In the genomic region with DNA sequence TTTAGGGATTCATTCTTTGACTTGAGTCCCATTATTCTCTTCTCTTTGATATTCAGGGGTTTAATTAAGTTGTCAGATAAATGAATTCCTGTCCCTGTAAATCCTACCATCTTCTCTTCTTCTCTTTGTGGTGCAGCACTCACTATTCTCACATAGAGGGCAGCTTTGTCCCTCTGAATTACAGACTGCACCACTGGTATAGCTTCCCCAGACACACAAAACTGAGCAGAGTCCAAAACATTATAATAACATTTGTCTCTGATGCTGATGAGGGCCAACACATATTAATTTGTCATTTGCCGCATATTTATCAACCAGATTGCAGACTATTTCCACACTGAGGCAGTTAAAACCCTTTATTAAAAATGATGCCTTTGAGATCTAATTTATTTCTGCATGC, we compare ENCODE assay signal across 11 mouse cellular contexts.
DNase-seq lines count a peak whose midpoint lies in the region; ATAC-seq and TF ChIP-seq lines count a peak whose summit lies in the region.
"Had no signal": no experiment of that assay in that cellular context is flagged by ENCODE, and none has a peak within 500 bp of the region (broad histone marks: within the 10 kb centered on the region; RNA-seq: fewer than 3 reads in every experiment).

No protein-coding gene starts in this region.

- H3K9me3 ChIP-seq in kidney, postnatal 0 days (replicated peaks; ENCODE audit: low read length): no peaks in the 10 kb centered on the region
- H3K9me3 ChIP-seq in hindbrain, embryonic 12.5 days (replicated peaks): no peaks in the 10 kb centered on the region
- no peaks in the 10 kb centered on the region for H3K9me3 ChIP-seq in midbrain, embryonic 14.5 days (ENCODE audit: control insufficient read depth, low read length)

- no peak for TF ChIP-seq POLR2A in brain, embryonic 14.5 days (IDR thresholded peaks at IDR 0.05; ENCODE audit: borderline replicate concordance, extremely low read depth, insufficient read depth, insufficient read length, poor library complexity, severe bottlenecking)

- no peaks in the 10 kb centered on the region for H3K36me3 ChIP-seq in kidney, postnatal 0 days (ENCODE audit: insufficient read depth, low read length)
- H3K36me3 ChIP-seq in hindbrain, embryonic 12.5 days: no peaks in the 10 kb centered on the region
- no peaks in the 10 kb centered on the region for H3K36me3 ChIP-seq in midbrain, embryonic 14.5 days (ENCODE audit: control insufficient read depth, insufficient read depth, low read length)

- WGBS in kidney, postnatal 0 days: 79% methylated on average over 1 of the region's 1 CpGs
- WGBS in hindbrain, embryonic 12.5 days: 76% methylated on average over 1 of the region's 1 CpGs
- WGBS in midbrain, embryonic 14.5 days: 56% methylated on average over 1 of the region's 1 CpGs

- no peak for ATAC-seq in kidney, postnatal 0 days (replicated peaks; ENCODE audit: low FRiP score, low read depth)
- ATAC-seq in hindbrain, embryonic 12.5 days (ENCODE audit: low FRiP score): peak; percentile 48; the same call in 1 of the 2 replicates
- peak; percentile 63; the same call in 1 of the 2 replicates for ATAC-seq in midbrain, embryonic 14.5 days (ENCODE audit: low FRiP score, low TSS enrichment)

- no peak overlapping the region for H3K4me3 ChIP-seq in kidney, postnatal 0 days (replicated peaks; ENCODE audit: low read depth, low read length)
- H3K4me3 ChIP-seq in hindbrain, embryonic 12.5 days: no peak overlapping the region
- no peak overlapping the region for H3K4me3 ChIP-seq in midbrain, embryonic 14.5 days (replicated peaks; ENCODE audit: low read depth, low read length)

- no peak for DNase-seq in kidney, postnatal 0 days (ENCODE audit: low spot score)
- no peak for DNase-seq in kidney, postnatal 10 days
- DNase-seq in brain, embryonic 14.5 days (ENCODE audit: low read depth): peak; percentile 85
- DNase-seq in midbrain, embryonic 14.5 days: peak; percentile 67
- DNase-seq in adrenal gland, postnatal 14 days: no peak
- no peak for DNase-seq in kidney, postnatal 14 days
- DNase-seq: adrenal gland, adult 2 months; kidney, adult 2 months; right cerebral cortex, postnatal 4 days; thymus, postnatal 4 days had no signal

- peak; percentile 32; the same call in 1 of the 2 replicates for TF ChIP-seq CTCF in kidney, postnatal 0 days (IDR thresholded peaks at IDR 0.05; ENCODE audit: low read depth)
- TF ChIP-seq CTCF in brain, embryonic 14.5 days (IDR thresholded peaks at IDR 0.05; ENCODE audit: borderline replicate concordance, extremely low read depth, insufficient read depth, insufficient read length): peak; percentile 7; the same call in 1 of the 2 replicates

- no peak overlapping the region for H3K9ac ChIP-seq in kidney, postnatal 0 days (ENCODE audit: low read depth, low read length)
- H3K9ac ChIP-seq in hindbrain, embryonic 12.5 days: no peak overlapping the region
- H3K9ac ChIP-seq in midbrain, embryonic 14.5 days (replicated peaks; ENCODE audit: low read length): no peak overlapping the region

- no peak overlapping the region for H3K27ac ChIP-seq in kidney, postnatal 0 days
- H3K27ac ChIP-seq in hindbrain, embryonic 12.5 days: no peak overlapping the region
- H3K27ac ChIP-seq in midbrain, embryonic 14.5 days (replicated peaks; ENCODE audit: low read depth, low read length): no peak overlapping the region

- no peaks in the 10 kb centered on the region for H3K4me1 ChIP-seq in kidney, postnatal 0 days (replicated peaks; ENCODE audit: insufficient read depth, low read length)
- no peaks in the 10 kb centered on the region for H3K4me1 ChIP-seq in hindbrain, embryonic 12.5 days
- no peaks in the 10 kb centered on the region for H3K4me1 ChIP-seq in midbrain, embryonic 14.5 days (ENCODE audit: control insufficient read depth, insufficient read depth, low read length)

- no peaks in the 10 kb centered on the region for H3K27me3 ChIP-seq in kidney, postnatal 0 days (ENCODE audit: insufficient read depth, low read length)
- H3K27me3 ChIP-seq in hindbrain, embryonic 12.5 days: no peaks in the 10 kb centered on the region
- H3K27me3 ChIP-seq in midbrain, embryonic 14.5 days (ENCODE audit: control insufficient read depth, insufficient read depth, low read length): no peaks in the 10 kb centered on the region

- no peak overlapping the region for H3K4me2 ChIP-seq in kidney, postnatal 0 days (ENCODE audit: low read length)
- no peak overlapping the region for H3K4me2 ChIP-seq in hindbrain, embryonic 12.5 days (replicated peaks)
- H3K4me2 ChIP-seq in midbrain, embryonic 14.5 days (ENCODE audit: low read length): no peak overlapping the region

Comparison
In these comparisons a context has a peak if more than half of its experiments do, and no peak if none do; other contexts are left out.
1. DNase-seq: peak in brain, embryonic 14.5 days (single experiment) and midbrain, embryonic 14.5 days (single experiment); none in kidney, postnatal 0 days (single experiment), kidney, postnatal 10 days (single experiment), adrenal gland, postnatal 14 days (single experiment) and kidney, postnatal 14 days (single experiment).